Mouse (Mus musculus) intestine, postnatal 0 days (tissue): ENCODE data around the gene Trio. TPM values are rescaled to one million over a fixed set of nuclear protein-coding genes. Genes with fewer than 3 reads are reported as not detected.

Source experiments
- ATAC-seq: fragments of 200-750 bp; cut with Nextera tagmentation; 2 replicates; pipeline ENCODE4 v1.8.0; 2017; ENCODE audit warnings: mild to moderate bottlenecking, moderate TSS enrichment, moderate library complexity
- H3K27ac ChIP-seq: fragments of 300-500 bp; sonication (generic); 2 replicates; pipeline ENCODE4 v1.5.1; 2014; ENCODE audit warnings: mild to moderate bottlenecking, low read depth, low read length, moderate library complexity
- H3K27me3 ChIP-seq: fragments of 300-500 bp; sonication (generic); replicated peaks from 2 replicates; pipeline ENCODE4 v1.6.1; 2014; ENCODE audit warnings: low read length, mixed read lengths; ENCODE audit not compliant: control insufficient read depth, insufficient read depth
- H3K36me3 ChIP-seq: fragments of 300-500 bp; sonication (generic); 2 replicates; pipeline ENCODE4 v1.6.1; 2014; ENCODE audit warnings: mild to moderate bottlenecking, moderate library complexity; ENCODE audit not compliant: control insufficient read depth, insufficient read depth
- H3K4me1 ChIP-seq: fragments of 300-500 bp; sonication (generic); replicated peaks from 2 replicates; pipeline ENCODE4 v1.6.1; 2014; ENCODE audit warnings: antibody characterized with exemption, low read length, mixed read lengths; ENCODE audit not compliant: control insufficient read depth, insufficient read depth
- H3K4me2 ChIP-seq: fragments of 300-500 bp; sonication (generic); replicated peaks from 2 replicates; pipeline ENCODE4 v1.6.1; 2014; ENCODE audit warnings: low read depth, mild to moderate bottlenecking, moderate library complexity
- H3K4me3 ChIP-seq: fragments of 300-500 bp; sonication (generic); 2 replicates; pipeline ENCODE4 v1.5.1; 2014; ENCODE audit warnings: low read depth, low read length
- H3K9ac ChIP-seq: fragments of 300-500 bp; sonication (generic); 2 replicates; pipeline ENCODE4 v1.6.1; 2014; ENCODE audit warnings: mild to moderate bottlenecking, low read depth, low read length
- H3K9me3 ChIP-seq: fragments of 300-500 bp; sonication (generic); 2 replicates; pipeline ENCODE4 v1.6.1; 2016; ENCODE audit warnings: mixed run types; ENCODE audit not compliant: control insufficient read depth
- CTCF ChIP-seq: sonication (generic); IDR thresholded peaks from 2 replicates; pipeline ENCODE4 v1.5.1; 2016; ENCODE audit warnings: low read depth, mild to moderate bottlenecking, control low read depth, antibody characterized with exemption, moderate library complexity
- WGBS: fragments of 180-500 bp; shearing (Covaris S2); extraction: QIAGEN DNeasy Blood & Tissue Kit; methylation state at CpG from one replicate; pipeline ENCODE4 v1.1.7; 2014; 5-methylcytosine and 5-hydroxymethylcytosine counted together
- polyA plus RNA-seq: library from polyadenylated mRNA; unstranded; fragments of >200 nt; fragmentation: Nextera tagmentation; extraction: Ambion mirVana; gene quantifications from 2 replicates; pipeline ENCODE4 v1.2.1, GENCODE M21; 2015

Gene Trio
- polyA plus RNA-seq, 1 experiment from 2014 or later: 10.0 TPM

GRCm38 (mm10) chr15:27744995-27745394 lies 280.7 kb downstream of the Trio start:
- Histone ChIP-seq H3K27ac (no peak overlapping the region), H3K36me3 (peaks cover 88% of the 10 kb centered on the region), H3K27me3 (no peaks in the 10 kb centered on the region), H3K4me3 (no peak overlapping the region), H3K9me3 (no peaks in the 10 kb centered on the region), H3K4me2 (no peak overlapping the region), H3K9ac (no peak overlapping the region), H3K4me1 (no peaks in the 10 kb centered on the region)
- no peak for ATAC-seq
- 77% methylated on average over 5 of the region's 5 CpGs for WGBS
- TF ChIP-seq CTCF: no peak

- Histone ChIP-seq H3K4me1 (no peaks in the 10 kb centered on the region), H3K4me3 (no peak overlapping the region), H3K27ac (no peak overlapping the region), H3K9ac (no peak overlapping the region), H3K9me3 (no peaks in the 10 kb centered on the region), H3K4me2 (no peak overlapping the region), H3K27me3 (no peaks in the 10 kb centered on the region), H3K36me3 (peaks cover 65% of the 10 kb centered on the region)
- no peak for ATAC-seq
- TF ChIP-seq CTCF: no peak
- 87% methylated on average over 7 of the region's 7 CpGs for WGBS
Observed at GRCm38 (mm10) chr15:27740080-27740479, 285.6 kb downstream of the Trio start.

DNA sequence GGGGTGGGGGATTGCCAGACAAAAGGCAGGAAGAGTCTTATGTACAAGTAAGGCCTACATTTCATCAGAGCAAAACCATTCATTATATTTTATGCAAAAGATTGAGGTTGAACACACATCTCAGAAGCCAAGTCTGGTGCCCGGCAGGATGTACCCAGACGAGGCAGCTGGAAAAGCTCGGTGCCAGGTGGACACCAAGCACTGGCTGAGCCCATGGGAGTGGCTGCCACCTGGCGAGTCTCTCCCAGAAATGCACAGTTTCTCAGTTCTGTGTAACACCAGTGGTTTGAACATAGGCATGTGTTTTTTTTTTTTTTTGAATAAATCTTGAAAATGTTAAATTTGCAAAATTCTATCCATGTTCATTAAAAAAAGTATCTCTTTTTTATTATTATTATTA lies 293.8 kb downstream of the Trio start:
- no peak overlapping the region for H3K27ac ChIP-seq
- no peak overlapping the region for H3K4me3 ChIP-seq
- peak; percentile 25; the same call in 1 of the 2 replicates for TF ChIP-seq CTCF
- WGBS: 87% methylated on average over 4 of the region's 4 CpGs
- no peaks in the 10 kb centered on the region for H3K4me1 ChIP-seq
- ATAC-seq: no peak
- H3K27me3 ChIP-seq: no peaks in the 10 kb centered on the region
- no peaks in the 10 kb centered on the region for H3K9me3 ChIP-seq
- no peak overlapping the region for H3K4me2 ChIP-seq
- peaks cover 41% of the 10 kb centered on the region for H3K36me3 ChIP-seq
- H3K9ac ChIP-seq: no peak overlapping the region

- H3K27me3 ChIP-seq: no peaks in the 10 kb centered on the region
- no peak overlapping the region for H3K4me2 ChIP-seq
- no peaks in the 10 kb centered on the region; the same call in 1 of the 2 replicates for H3K4me1 ChIP-seq
- no peaks in the 10 kb centered on the region for H3K36me3 ChIP-seq
- ATAC-seq: no peak
- H3K9me3 ChIP-seq: no peaks in the 10 kb centered on the region
- no peak overlapping the region for H3K27ac ChIP-seq
- 75% methylated on average over 6 of the region's 6 CpGs for WGBS
- no peak overlapping the region for H3K9ac ChIP-seq
- TF ChIP-seq CTCF: no peak
- H3K4me3 ChIP-seq: no peak overlapping the region
Observed at GRCm38 (mm10) chr15:27726228-27726627, 299.4 kb downstream of the Trio start.

DNA sequence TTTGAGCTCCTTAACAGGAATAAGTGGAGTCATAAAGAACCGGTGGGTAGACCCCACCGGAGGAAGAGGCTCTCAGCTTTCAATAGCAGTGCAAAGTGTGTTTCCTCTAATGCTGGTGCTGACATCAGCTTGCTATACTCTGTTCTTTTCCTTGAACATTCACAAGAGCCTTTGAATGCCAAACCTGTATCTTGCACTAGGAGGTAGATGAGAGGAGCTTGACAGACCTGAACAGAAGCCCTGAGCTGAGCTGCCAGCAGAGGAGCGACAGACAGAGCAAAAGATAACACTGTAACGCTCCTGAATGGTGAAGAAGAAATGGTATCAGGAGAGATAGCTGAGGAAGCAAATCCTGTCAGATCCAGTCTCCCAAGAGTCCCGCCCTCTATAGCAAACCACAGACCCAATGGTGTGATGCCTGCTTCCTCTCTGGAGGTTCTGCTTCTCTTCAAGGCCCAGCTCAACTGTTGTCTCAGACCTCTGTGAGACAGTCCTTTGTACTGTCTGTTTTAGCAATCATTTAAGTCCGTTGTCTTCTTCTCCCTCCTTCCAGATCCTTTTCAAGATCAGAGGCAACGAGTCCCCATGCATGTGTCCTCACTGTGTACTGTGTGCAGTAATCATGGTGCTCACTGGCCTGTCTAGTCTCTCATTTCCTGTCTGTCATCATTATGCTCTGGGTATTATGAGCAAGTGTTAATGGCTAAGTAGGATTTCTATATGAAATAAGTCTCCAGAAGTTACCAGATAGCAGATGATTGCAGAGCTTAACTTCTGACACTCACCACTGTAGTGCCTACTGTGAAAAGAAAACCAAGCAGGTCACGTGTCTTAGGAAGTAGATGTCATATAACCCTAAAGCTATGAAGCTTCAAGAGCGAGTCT lies 300.6 kb downstream of the Trio start:
- Histone ChIP-seq H3K9me3 (no peaks in the 10 kb centered on the region), H3K4me2 (no peak overlapping the region), H3K27ac (0 out of 2 replicates have a peak overlapping the region, but pooled peaks have one; percentile 3), H3K27me3 (no peaks in the 10 kb centered on the region), H3K9ac (no peak overlapping the region), H3K4me3 (no peak overlapping the region), H3K36me3 (no peaks in the 10 kb centered on the region), H3K4me1 (no peaks in the 10 kb centered on the region; the same call in 1 of the 2 replicates)
- WGBS: 52% methylated on average over 9 of the region's 9 CpGs
- 0 out of 2 replicates have a peak, but pooled peaks have one; percentile 6 for ATAC-seq
- TF ChIP-seq CTCF: no peak

- H3K9me3 ChIP-seq: no peaks in the 10 kb centered on the region
- no peak overlapping the region for H3K27ac ChIP-seq
- H3K9ac ChIP-seq: no peak overlapping the region
- H3K36me3 ChIP-seq: no peaks in the 10 kb centered on the region
- peaks cover 3% of the 10 kb centered on the region; the same call in 1 of the 2 replicates for H3K4me1 ChIP-seq
- H3K4me2 ChIP-seq: no peak overlapping the region
- ATAC-seq: peak; percentile 28; the same call in 1 of the 2 replicates
- 54% methylated on average over 6 of the region's 6 CpGs for WGBS
- H3K27me3 ChIP-seq: no peaks in the 10 kb centered on the region
- H3K4me3 ChIP-seq: no peak overlapping the region
- no peak for TF ChIP-seq CTCF
Observed at GRCm38 (mm10) chr15:27724298-27724697, 301.4 kb downstream of the Trio start.
